Mouse (Mus musculus) heart, adult 2 months (tissue): ENCODE results near the gene Mlkl.

Experiments used
- CTCF ChIP-seq: fragments of 200-600 bp; IDR thresholded peaks from 2 replicates; pipeline ENCODE4 v1.8.1; 2022; ENCODE audit warnings: antibody characterized with exemption, mild to moderate bottlenecking, moderate library complexity
- EP300 ChIP-seq: fragments of 200-500 bp; IDR thresholded peaks from 2 replicates; pipeline ENCODE4 v1.6.1; 2011; ENCODE audit warnings: low read depth, low read length, control low read depth; ENCODE audit not compliant: insufficient read depth
- POLR2A ChIP-seq: fragments of 200-500 bp; IDR thresholded peaks from 2 replicates; pipeline ENCODE4 v1.6.1; 2011; ENCODE audit warnings: mild to moderate bottlenecking, low read depth, low read length, control low read depth; ENCODE audit not compliant: insufficient read depth

DNA sequence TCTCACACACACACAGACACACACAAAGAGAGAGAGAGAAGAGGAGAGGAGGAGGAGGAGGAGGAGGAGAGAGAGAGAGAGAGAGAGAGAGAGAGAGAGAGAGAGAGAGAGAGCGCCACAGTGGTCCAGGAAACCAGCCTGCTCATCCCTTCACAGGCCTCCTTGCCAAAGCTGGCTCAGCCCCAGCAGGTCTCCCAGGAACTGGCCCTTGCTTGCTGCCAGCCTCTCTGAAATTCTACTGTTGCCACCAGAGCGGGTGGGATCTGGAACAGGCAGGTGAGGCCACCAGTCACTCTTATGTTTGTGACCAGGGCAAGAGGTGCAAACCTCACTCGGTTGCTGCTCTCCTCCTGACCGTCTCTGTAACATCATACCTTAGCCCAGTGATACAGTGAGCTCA lies 19.5 kb upstream of the Mlkl start:
- TF ChIP-seq POLR2A (no peak), CTCF (no peak), EP300 (no peak)
